Mouse (Mus musculus) myocyte (in vitro differentiated cells): ENCODE measurements at regions not wholly inside any gene's neighbourhood (a gene's known extent, or its start where the extent isn't known, plus 50 kb on each side); places are given as distances from the start of the nearest gene placed in this dataset.

ENCODE experiments used
- H3K27me3 ChIP-seq: one replicate; pipeline ENCODE4 v1.6.1; 2011; ENCODE audit not compliant: control insufficient read depth, insufficient read depth, insufficient read length
- H3K36me3 ChIP-seq: one replicate; pipeline ENCODE4 v1.6.1; 2011; ENCODE audit not compliant: control insufficient read depth, insufficient read depth
- H3K4me2 ChIP-seq: one replicate; pipeline ENCODE4 v1.6.1; 2011; ENCODE audit warnings: low read depth, control low read depth
- H3K4me3 ChIP-seq: one replicate; pipeline ENCODE4 v1.5.1; 2011; ENCODE audit warnings: mild to moderate bottlenecking, control low read depth, moderate library complexity
- H3K79me2 ChIP-seq: one replicate; pipeline ENCODE4 v1.6.1; 2011; ENCODE audit not compliant: control insufficient read depth, insufficient read depth
- H3ac ChIP-seq: one replicate; pipeline ENCODE4 v1.6.1; 2011; ENCODE audit not compliant: control insufficient read depth, insufficient read length
- CEBPB ChIP-seq: IDR thresholded peaks from 2 replicates; pipeline ENCODE4 v1.6.1; 2011; ENCODE audit warnings: mild to moderate bottlenecking, moderate library complexity; ENCODE audit not compliant: poor library complexity, insufficient read depth, severe bottlenecking
- E2F4 ChIP-seq: IDR thresholded peaks from one replicate; pipeline ENCODE4 v1.6.1; 2011; ENCODE audit warnings: mild to moderate bottlenecking, control low read depth, moderate library complexity; ENCODE audit not compliant: insufficient read depth
- MAX ChIP-seq: IDR thresholded peaks from one replicate; pipeline ENCODE4 v1.6.1; 2011; ENCODE audit warnings: low read depth, mild to moderate bottlenecking, control low read depth
- MYOD1 ChIP-seq, 3 experiments: IDR thresholded peaks; one replicate each; pipeline ENCODE4 v1.6.1; 2011; ENCODE audit warnings: control low read depth in 2 of 3, low read depth in 2 of 3, mild to moderate bottlenecking in 2 of 3, moderate library complexity in 1 of 3; ENCODE audit not compliant: insufficient read length in 2 of 3, control insufficient read depth in 1 of 3
- MYOG ChIP-seq, 3 experiments: IDR thresholded peaks; one replicate each; pipeline ENCODE4 v1.6.1; 2011; ENCODE audit warnings: control low read depth in 2 of 3, low read depth in 2 of 3, mild to moderate bottlenecking in 2 of 3; ENCODE audit not compliant: insufficient read length in 2 of 3, control insufficient read depth in 1 of 3, insufficient read depth in 1 of 3
- POLR2A ChIP-seq: IDR thresholded peaks from one replicate; pipeline ENCODE4 v1.6.1; 2011; ENCODE audit warnings: low read depth, mild to moderate bottlenecking, control low read depth, moderate library complexity; ENCODE audit not compliant: insufficient read length
- POLR2AphosphoS2 ChIP-seq: IDR thresholded peaks from one replicate; pipeline ENCODE4 v1.6.1; 2011; ENCODE audit warnings: low read depth, control low read depth; ENCODE audit not compliant: insufficient read length
- REST ChIP-seq: IDR thresholded peaks from one replicate; pipeline ENCODE4 v1.6.1; 2011; ENCODE audit warnings: mild to moderate bottlenecking, control low read depth, moderate library complexity; ENCODE audit not compliant: insufficient read depth, insufficient read length
- SRF ChIP-seq: IDR thresholded peaks from one replicate; pipeline ENCODE4 v1.6.1; 2011; ENCODE audit warnings: low read depth; ENCODE audit not compliant: control insufficient read depth, insufficient read length
- TCF12 ChIP-seq: IDR thresholded peaks from one replicate; pipeline ENCODE4 v1.6.1; 2011; ENCODE audit warnings: mild to moderate bottlenecking, control low read depth; ENCODE audit not compliant: poor library complexity, insufficient read depth, severe bottlenecking
- TCF3 ChIP-seq: IDR thresholded peaks from one replicate; pipeline ENCODE4 v1.6.1; 2011; ENCODE audit warnings: low read depth, control low read depth; ENCODE audit not compliant: insufficient read length
- USF1 ChIP-seq: IDR thresholded peaks from one replicate; pipeline ENCODE4 v1.6.1; 2011; ENCODE audit warnings: low read depth, mild to moderate bottlenecking, control low read depth, moderate library complexity

DNA sequence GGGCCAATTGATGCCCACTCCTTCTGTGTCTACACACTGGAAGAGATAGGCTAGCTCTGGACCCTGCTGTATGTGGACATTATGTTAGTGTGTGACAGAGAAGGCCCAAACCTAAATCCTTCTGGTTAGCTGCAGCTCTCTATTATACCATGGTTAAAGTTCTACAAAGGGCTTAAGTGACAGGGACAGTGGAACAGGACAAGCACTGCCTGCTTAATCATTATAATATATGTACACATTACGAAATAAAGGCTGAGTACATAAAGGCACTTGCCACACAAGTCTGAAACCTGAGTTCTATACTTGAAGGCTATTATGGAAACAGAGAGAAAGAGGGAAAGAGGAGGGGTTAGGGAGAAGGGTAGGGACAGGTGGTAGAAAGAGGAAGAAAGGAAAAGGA is 55.2 kb downstream of the Rdh14 start:
- Histone ChIP-seq H3K4me3 (no peak overlapping the region), H3K79me2 (no peaks in the 10 kb centered on the region), H3ac (no peak overlapping the region), H3K4me2 (no peak overlapping the region), H3K36me3 (no peaks in the 10 kb centered on the region), H3K27me3 (no peaks in the 10 kb centered on the region)
- TF ChIP-seq MYOD1 (IDR thresholded peaks at IDR 0.05; ENCODE audit: control insufficient read depth in 1 of 3, insufficient read length in 2 of 3, low read depth in 2 of 3): no peak
- TF ChIP-seq POLR2A: no peak
- TF ChIP-seq POLR2AphosphoS2: no peak
- TF ChIP-seq REST: no peak
- no peak for TF ChIP-seq MYOG (IDR thresholded peaks at IDR 0.05; ENCODE audit: control insufficient read depth in 1 of 3, insufficient read depth in 1 of 3, insufficient read length in 2 of 3, low read depth in 2 of 3)
- TF ChIP-seq SRF: no peak
- no peak for TF ChIP-seq TCF3
- TF ChIP-seq USF1: no peak
- TF ChIP-seq TCF12: no peak
- no peak for TF ChIP-seq CEBPB

DNA sequence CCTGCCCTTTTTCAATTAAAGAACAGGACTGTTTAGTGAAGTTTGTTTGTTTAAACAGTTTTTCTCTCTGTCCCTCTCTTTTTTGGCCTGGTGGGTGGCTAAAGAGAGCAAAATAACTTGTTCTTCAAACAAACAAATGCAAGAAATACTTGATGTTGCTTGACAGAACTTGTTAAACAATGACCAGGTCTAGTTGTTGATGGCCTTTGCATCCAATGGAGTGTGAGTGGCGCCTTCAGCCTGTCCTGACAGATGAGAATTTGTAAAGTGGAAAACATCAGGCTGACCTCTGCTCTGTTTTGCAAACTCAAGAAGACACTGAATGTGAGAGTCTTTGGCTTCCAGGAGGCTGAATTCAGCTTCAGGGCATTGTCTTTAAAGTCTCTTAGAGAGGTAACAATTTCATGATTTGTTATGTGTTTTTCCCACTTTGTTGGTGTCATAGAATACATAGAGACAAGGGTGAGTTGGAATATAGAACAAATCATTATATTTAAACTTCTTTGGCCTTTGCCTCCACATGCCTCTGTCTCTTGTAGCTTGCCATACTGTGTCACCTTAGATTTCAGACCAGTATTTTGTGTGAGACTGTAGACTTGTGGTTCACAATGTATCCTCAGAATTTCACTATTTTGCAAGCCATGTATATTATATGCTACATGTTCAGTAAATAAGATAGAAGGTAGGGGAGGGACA is 67.5 kb downstream of the Rdh14 start:
- H3ac ChIP-seq: no peak overlapping the region
- no peaks in the 10 kb centered on the region for H3K79me2 ChIP-seq
- no peak overlapping the region for H3K4me2 ChIP-seq
- H3K36me3 ChIP-seq: no peaks in the 10 kb centered on the region
- H3K4me3 ChIP-seq: no peak overlapping the region
- TF ChIP-seq REST (no peak), MYOD1 (IDR thresholded peaks at IDR 0.05; ENCODE audit: control insufficient read depth in 1 of 3, insufficient read length in 2 of 3, low read depth in 2 of 3) (no peak), MYOG (IDR thresholded peaks at IDR 0.05; ENCODE audit: control insufficient read depth in 1 of 3, insufficient read depth in 1 of 3, insufficient read length in 2 of 3, low read depth in 2 of 3) (no peak), MAX (no peak), TCF12 (no peak), TCF3 (no peak), POLR2A (no peak), CEBPB (no peak), E2F4 (no peak), USF1 (no peak), POLR2AphosphoS2 (no peak), SRF (no peak)
- no peaks in the 10 kb centered on the region for H3K27me3 ChIP-seq

DNA sequence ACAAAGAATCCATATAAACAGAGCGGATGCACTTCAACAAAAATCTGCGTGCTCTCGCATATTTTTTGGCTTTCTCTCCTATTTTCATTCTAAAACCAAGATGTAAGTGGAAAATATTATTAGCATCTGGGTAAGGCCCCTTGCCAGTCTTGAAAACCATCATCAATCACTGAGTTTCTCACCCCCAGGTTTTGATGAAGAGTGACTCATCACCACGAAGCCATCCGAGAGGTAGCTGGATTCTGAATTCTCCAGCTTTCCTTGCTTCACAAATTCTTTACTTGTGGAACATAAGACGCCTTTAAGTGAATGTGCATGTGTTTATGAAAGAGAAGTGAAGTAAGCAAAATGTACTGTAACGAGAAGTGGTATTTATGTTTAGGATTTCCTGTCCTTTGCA is 71.2 kb downstream of the Rdh14 start:
- Histone ChIP-seq H3K27me3 (no peaks in the 10 kb centered on the region), H3K36me3 (no peaks in the 10 kb centered on the region), H3K79me2 (no peaks in the 10 kb centered on the region), H3K4me2 (no peak overlapping the region), H3ac (no peak overlapping the region), H3K4me3 (no peak overlapping the region)
- no peak for TF ChIP-seq MAX
- no peak for TF ChIP-seq CEBPB
- no peak for TF ChIP-seq MYOG (IDR thresholded peaks at IDR 0.05; ENCODE audit: control insufficient read depth in 1 of 3, insufficient read depth in 1 of 3, insufficient read length in 2 of 3, low read depth in 2 of 3)
- no peak for TF ChIP-seq MYOD1 (IDR thresholded peaks at IDR 0.05; ENCODE audit: control insufficient read depth in 1 of 3, insufficient read length in 2 of 3, low read depth in 2 of 3)
- no peak for TF ChIP-seq POLR2AphosphoS2
- TF ChIP-seq POLR2A: no peak

DNA sequence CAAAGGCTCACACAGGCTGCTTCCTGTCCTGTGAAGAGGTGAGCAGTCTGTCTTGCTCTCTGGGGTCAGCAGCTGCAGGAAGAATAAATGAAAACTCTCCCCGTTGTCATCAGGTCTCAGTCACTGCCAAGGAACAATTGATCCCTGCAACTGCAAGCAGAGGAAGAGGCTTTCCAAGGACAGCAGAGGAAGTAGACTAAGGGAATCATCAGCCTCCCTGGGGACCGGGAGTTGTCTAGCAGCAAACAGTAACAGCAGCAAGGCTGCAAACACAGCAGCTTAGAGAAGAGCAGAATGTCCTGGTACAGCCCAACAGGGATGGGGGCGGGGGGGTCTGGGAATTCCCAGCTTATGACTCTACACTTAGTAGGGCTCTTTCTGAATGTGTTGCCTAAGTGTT is 72.4 kb downstream of the Rdh14 start:
- H3K79me2 ChIP-seq: no peaks in the 10 kb centered on the region
- no peaks in the 10 kb centered on the region for H3K27me3 ChIP-seq
- TF ChIP-seq USF1: no peak
- TF ChIP-seq POLR2A: no peak
- TF ChIP-seq SRF: no peak
- TF ChIP-seq TCF12: no peak
- TF ChIP-seq MYOG (IDR thresholded peaks at IDR 0.05; ENCODE audit: control insufficient read depth in 1 of 3, insufficient read depth in 1 of 3, insufficient read length in 2 of 3, low read depth in 2 of 3): no peak
- TF ChIP-seq MYOD1 (IDR thresholded peaks at IDR 0.05; ENCODE audit: control insufficient read depth in 1 of 3, insufficient read length in 2 of 3, low read depth in 2 of 3): no peak
- TF ChIP-seq MAX: no peak
- no peak for TF ChIP-seq POLR2AphosphoS2
- no peak for TF ChIP-seq CEBPB
- TF ChIP-seq TCF3: no peak
- TF ChIP-seq REST: no peak
- TF ChIP-seq E2F4: no peak
- no peak overlapping the region for H3ac ChIP-seq
- H3K4me3 ChIP-seq: no peak overlapping the region
- H3K36me3 ChIP-seq: no peaks in the 10 kb centered on the region
- H3K4me2 ChIP-seq: peak overlapping the region; percentile 40

DNA sequence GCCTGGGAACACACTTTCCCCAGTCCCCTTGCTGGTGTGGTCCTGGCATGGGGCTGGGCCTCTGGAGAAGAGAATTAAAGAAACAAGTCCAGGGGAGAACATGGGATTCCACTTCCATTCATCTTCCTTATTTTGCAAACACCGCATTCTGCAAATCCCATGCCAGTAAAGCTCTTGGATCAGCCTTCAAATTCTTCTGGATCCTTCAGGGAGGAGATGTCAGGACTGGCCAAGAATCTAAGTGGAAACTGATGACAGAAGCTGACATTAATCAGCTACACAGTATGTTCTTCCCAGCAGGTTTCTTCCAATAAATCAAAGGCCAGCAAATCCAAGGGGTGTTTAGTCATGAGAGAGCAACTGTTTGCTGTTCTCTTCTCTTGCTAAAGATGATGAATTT is 83.4 kb downstream of the Rdh14 start:
- TF ChIP-seq MYOG (IDR thresholded peaks at IDR 0.05; ENCODE audit: control insufficient read depth in 1 of 3, insufficient read depth in 1 of 3, insufficient read length in 2 of 3, low read depth in 2 of 3) (no peak), POLR2A (no peak), MYOD1 (IDR thresholded peaks at IDR 0.05; ENCODE audit: control insufficient read depth in 1 of 3, insufficient read length in 2 of 3, low read depth in 2 of 3) (no peak)
- Histone ChIP-seq H3ac (no peak overlapping the region), H3K4me2 (no peak overlapping the region), H3K36me3 (no peaks in the 10 kb centered on the region), H3K27me3 (no peaks in the 10 kb centered on the region), H3K4me3 (no peak overlapping the region), H3K79me2 (no peaks in the 10 kb centered on the region)
